Mouse (Mus musculus) urinary bladder, postnatal 4 days (tissue): ENCODE measurements around the gene Ccdc57.
A peak's percentile ranks its signal among the peaks of the same experiment; 100 is the strongest.
"Not testable (repeated sequence)": the region's sequence is repeated elsewhere in the genome, so short reads cannot be mapped to it uniquely, and the experiment has no call there.

Source experiments
- DNase-seq, 2 experiments: peaks; one replicate each; pipeline ENCODE4 v3.0.0; 2021 to 2022; ENCODE audit warnings: low spot score in 2 of 2

Gene Ccdc57

GRCm38 (mm10) chr11:120903159-120903850, 29.4 kb downstream of the Ccdc57 start:
- DNase-seq, result peak in 1 of 2 experiments; percentile 41

DNA sequence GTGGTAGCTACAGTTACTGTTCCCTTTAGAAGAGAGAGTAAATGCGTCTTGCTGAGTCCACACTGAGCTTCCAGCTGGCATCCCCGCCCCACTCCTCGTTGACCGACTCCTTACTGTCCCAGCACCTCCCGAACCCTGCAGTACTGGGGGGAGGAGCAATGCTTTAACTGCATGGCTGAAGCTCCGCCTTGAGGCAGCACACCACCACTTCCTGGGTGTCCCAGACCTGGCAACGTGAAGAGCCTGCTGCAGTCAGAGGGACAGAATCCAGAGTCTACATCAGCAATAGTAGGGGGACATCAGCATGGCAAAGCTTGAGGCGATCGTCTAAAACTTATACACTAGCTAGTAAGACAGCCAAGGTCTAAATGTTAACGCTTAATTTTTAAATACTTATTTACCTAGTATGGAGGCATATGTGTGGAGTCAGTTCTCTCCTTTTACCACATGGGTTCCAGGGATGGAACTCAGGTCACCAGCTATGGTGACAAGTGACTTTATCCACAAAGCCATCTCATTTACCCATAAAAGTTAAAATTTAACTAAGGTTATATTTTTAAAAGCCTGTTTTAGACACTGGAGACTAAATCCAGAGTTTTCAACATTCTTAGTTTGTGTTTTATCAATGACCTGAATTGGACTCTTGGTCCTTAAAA, 30.1 kb downstream of the Ccdc57 start:
- no peak for DNase-seq

DNA sequence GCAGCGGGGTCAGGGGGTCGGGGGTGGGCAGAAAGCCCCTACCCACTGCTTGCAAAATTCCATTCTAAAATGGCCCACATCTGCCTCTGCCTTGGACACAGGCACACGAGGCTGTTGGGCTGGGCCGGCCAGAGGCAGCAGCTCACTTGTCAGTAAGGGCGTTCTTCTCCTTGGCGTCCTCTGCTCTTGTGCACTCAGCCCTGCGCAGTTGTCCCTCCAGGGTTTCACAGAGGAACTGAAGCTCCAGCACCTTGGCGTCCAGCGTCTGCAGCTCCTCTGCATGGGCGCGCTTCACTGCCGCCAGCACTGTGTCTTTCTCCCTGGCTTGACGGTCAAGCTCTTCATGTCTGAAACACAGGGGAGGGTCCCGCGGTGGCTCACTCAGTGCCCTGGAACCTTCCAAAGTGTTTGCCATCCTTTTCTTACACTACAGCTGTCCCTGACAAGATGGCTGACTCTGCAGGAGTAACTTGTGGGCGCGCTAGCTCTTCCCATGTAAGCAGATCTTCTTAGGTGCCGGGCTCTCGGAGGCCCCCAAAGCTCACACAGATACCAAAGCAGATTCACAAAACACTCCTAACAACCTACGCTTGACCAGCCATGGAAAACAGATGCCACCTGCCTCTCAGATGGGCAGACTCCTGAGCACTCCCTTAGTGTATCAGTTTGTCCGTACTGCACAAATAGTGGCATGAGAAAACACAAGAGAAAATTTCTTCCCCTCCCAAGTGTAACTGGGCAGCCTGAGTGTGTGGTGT, 30.8 kb downstream of the Ccdc57 start:
- DNase-seq, result no peak

GRCm38 (mm10) chr11:120900276-120901244, 32.1 kb downstream of the Ccdc57 start:
- no peak for DNase-seq

GRCm38 (mm10) chr11:120898114-120898548, 34.5 kb downstream of the Ccdc57 start:
- no peak for DNase-seq

- DNase-seq, result no peak
These were observed 37.2 kb downstream of the Ccdc57 start for GRCm38 (mm10) chr11:120895441-120895840.

GRCm38 (mm10) chr11:120894397-120894796, 38.3 kb downstream of the Ccdc57 start:
- no peak for DNase-seq

GRCm38 (mm10) chr11:120889216-120889615, 43.5 kb downstream of the Ccdc57 start:
- no peak for DNase-seq

DNA sequence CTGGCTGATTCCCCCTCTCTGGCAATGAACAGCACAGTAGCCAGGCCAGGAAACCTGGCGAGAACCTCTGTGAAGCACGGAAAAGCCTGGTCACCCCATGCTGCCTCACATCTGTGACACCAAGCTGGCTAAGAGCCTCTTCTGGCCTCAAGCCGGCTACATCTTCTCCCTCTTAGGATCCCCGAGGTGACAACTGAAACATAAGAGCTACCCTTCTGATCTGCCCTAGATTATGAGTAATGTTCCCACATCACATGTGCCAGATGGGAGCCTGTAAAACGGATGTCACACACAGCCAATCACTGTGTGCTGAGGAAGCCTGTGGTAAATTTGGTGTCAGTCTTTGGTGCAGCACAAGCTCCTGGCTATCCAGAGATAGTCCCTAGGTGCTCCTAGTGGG, 44.0 kb downstream of the Ccdc57 start:
- no peak for DNase-seq

DNA sequence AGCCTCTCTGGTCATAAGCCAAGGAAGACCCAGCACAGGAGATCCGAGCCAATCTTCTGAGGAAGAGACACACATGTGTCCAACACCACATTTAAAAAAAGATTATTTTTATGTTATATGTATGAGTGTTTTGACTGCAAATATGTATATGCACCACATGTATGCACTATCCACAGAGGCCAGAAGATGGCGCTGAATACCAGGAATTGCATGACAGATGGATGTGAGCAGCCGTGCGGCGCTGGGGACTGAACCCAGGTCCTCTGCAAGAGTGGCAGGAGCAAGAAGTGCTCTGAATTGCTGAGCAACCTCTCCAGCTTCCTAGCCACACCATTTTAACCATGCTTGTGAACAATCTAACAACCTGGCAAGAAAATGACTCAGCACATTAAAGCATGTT, 45.2 kb downstream of the Ccdc57 start:
- no peak for DNase-seq

- DNase-seq, result no peak
These were observed 46.2 kb downstream of the Ccdc57 start for GRCm38 (mm10) chr11:120886462-120886861.

DNA sequence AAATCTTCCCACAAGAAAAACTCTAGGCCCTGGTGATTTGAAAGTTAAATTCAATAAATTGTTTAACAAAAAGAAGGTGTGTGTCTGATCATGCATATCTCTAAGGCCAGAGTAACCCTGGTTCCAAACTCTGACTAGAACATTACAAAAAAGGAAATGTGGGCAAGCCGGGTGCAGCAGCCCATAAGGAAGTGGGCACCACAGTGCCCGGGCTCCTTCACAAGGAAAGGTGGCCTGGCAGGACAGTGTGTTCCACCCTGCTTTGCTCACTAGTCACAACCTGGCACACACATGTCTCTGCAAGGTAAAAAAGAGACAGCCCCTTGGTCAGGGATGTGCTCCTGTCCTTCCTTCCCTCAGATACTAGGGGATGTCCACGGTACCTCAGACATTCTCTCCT, 49.1 kb downstream of the Ccdc57 start:
- no peak for DNase-seq

- DNase-seq, result no peak
These were observed 49.7 kb downstream of the Ccdc57 start for GRCm38 (mm10) chr11:120882931-120883330.

- DNase-seq, result no peak
These were observed 59.5 kb downstream of the Ccdc57 start for GRCm38 (mm10) chr11:120873206-120873605.

DNA sequence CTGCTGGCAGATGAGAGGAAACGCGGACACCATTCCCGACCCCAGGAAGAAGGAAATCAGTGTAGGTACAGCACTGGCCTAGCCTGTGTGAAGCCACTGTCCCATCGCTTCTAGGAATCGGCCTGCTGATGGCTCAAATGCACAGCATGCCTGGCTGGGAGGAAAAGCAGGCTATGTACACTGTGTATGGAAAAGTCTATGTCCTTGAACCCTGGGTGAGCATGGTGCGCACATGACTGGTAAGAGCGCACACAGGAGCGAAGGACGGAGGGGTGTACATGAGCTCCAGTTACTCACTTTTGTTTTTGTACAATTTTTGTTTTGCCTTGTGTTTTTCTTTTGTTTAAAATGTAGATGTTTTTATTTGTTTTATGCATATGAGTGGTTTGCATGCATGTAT, 61.2 kb downstream of the Ccdc57 start:
- DNase-seq, result no peak

DNA sequence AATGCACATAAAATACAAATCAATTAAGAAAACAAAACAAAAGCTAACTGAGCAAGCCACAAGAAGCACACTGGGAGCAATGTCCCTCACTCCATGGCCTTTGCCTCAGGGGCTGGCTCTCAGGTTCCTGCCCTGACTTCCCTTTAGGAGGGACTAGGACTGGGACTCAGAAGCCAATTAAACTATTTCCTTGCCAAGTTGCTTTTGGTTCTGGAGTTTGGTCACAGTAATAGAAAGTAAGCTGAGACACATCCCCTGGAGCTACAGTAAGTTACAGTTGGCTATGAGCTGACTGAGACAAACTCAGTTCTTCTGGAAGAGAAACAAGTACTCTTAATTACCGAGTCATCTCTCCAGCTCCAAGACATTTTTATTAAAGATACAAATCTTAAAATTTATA, 66.9 kb downstream of the Ccdc57 start:
- no peak for DNase-seq

- DNase-seq, result peak in 1 of 2 experiments; percentile 41
These were observed 69.9 kb downstream of the Ccdc57 start for GRCm38 (mm10) chr11:120862819-120863218.

GRCm38 (mm10) chr11:120855938-120856337, 76.7 kb downstream of the Ccdc57 start:
- not testable (repeated sequence) for DNase-seq

GRCm38 (mm10) chr11:120853788-120854187, 78.9 kb downstream of the Ccdc57 start:
- no peak for DNase-seq

DNA sequence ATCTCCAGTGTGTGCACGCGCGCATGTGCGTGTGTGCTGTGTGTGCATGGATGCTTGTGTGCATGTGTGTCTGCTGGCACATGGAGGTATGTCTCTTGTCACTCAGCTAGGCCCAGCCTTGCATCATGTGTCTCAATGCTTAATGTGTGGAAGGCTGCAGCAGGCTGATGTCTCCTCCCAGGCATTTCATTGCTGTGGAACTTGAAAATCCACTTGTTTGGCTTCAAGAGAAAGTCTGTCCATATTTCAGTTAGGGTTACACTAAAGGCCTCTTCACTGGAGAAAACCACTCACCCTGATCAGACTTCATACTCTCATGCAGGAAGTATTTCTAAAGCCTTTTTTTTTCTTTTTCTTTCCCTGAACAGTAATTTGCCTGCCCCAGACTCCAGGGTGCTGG, 79.5 kb downstream of the Ccdc57 start:
- no peak for DNase-seq
